Mouse (Mus musculus) kidney, adult 9 months (tissue): Measurements from ENCODE around the gene Chrm5.
"Not testable (repeated sequence)": the region's sequence is repeated elsewhere in the genome, so short reads cannot be mapped to it uniquely, and the experiment has no call there.

Experiments
- DNase-seq: peaks from one replicate; pipeline ENCODE4 v3.0.0; 2022

The Chrm5 gene

DNA sequence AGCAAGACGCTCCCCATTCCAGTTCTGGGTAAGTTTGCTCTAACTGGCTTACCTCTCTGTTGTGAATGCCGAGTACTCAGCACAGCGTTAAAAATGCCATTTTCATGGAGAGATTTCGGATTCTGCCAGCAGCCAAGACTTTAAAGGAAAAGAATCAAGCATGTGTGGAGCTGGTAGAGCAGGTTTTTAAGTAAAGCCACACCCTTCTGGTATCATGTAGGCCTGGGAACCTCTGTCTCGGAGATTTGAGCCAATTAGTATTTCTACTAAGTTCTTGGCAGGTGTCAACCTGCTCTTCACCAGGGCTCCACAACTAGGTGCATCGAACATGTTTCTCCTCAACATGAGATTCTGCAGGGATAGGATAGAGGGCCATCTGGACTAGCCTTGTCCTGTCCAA lies 4.0 kb downstream of the Chrm5 start:
- no peak for DNase-seq

- no peak for DNase-seq
Measured at GRCm38 (mm10) chr2:112474997-112475724, 5.4 kb downstream of the Chrm5 start.

GRCm38 (mm10) chr2:112472076-112472475 lies 8.5 kb downstream of the Chrm5 start:
- no peak for DNase-seq

GRCm38 (mm10) chr2:112470961-112471381 lies 9.6 kb downstream of the Chrm5 start:
- DNase-seq, result no peak

- DNase-seq, result no peak
Measured at GRCm38 (mm10) chr2:112469542-112469941, 11.0 kb downstream of the Chrm5 start.

- DNase-seq, result no peak
Measured at GRCm38 (mm10) chr2:112460557-112460956, 20.0 kb downstream of the Chrm5 start.

- DNase-seq, result peak; percentile 94
Measured at GRCm38 (mm10) chr2:112454862-112455564, 25.6 kb downstream of the Chrm5 start, which contains the start of gene Emc7. Gene Emc7 (plus strand): TSS chr2:112454997.

- no peak for DNase-seq
Measured at GRCm38 (mm10) chr2:112454125-112454861, 26.3 kb downstream of the Chrm5 start.

DNA sequence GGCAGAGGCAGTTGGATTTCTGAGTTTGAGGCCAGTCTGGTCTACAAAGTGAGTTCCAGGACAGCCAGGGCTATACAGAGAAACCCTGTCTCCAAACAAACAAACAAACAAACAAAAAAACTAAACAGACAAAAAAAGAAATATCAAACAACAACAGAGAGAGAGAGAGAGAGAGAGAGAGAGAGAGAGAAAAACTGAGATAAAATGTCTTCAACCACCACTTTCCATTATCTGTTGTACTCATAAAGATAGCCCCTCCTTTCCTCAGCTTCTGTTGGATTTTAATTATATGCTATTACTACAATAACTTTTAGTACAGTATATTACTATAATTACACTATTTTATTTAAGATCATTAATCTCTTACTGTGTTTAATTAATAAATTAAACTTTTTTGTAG lies 28.1 kb downstream of the Chrm5 start:
- DNase-seq, result not testable (repeated sequence)

DNA sequence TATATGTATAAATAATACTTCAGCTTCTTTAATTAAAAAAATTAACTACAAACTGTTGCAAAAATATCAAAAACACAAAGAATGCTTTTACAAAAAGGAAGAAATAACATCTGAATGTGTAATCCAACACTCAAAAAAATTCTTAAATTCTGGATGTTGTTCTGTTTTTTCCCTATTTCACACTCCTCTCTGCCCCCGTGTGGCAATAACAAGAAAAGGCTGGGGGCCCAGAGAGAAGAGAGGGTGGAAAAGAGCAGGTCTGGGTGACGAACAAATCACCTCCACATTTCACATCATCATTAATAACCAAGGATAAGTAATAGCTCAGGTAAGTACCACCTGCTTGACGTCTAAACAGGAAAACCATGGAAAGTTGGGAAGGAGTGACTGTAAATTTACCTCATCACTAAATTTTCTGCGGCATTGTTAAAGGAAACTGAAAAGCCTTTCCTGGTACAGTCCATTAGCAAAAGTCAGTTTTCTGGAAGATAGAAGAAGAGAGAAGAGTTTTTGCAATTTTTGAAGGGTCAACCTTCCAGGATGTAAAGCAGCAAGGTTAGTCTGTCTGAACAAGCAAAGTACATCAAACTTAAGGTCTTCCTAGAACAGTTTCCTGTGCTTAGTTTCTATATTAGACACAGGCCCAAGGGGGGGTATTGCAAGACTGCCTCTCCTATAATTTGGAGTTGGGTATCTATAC lies 30.8 kb downstream of the Chrm5 start:
- peak; percentile 28 for DNase-seq

GRCm38 (mm10) chr2:112448510-112449059 lies 32.0 kb downstream of the Chrm5 start:
- no peak for DNase-seq

DNA sequence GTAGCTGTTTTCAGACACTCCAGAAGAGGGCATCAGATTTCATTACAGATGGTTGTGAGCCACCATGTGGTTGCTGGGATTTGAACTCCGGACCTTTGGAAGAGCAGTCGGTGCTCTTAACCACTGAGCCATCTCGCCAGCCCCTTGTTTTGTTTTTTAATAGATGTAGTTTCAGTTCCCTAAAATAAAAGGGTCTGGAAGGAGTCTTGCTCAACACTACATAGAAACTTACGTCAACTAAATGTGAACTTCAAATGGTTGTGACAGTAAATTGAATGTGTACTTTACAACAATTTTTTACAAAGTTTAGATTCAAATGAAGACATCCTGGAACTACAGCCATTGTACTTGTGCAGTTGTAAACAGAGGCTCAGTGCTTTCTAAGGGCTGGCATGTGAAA lies 32.5 kb downstream of the Chrm5 start:
- DNase-seq, result not testable (repeated sequence)

DNA sequence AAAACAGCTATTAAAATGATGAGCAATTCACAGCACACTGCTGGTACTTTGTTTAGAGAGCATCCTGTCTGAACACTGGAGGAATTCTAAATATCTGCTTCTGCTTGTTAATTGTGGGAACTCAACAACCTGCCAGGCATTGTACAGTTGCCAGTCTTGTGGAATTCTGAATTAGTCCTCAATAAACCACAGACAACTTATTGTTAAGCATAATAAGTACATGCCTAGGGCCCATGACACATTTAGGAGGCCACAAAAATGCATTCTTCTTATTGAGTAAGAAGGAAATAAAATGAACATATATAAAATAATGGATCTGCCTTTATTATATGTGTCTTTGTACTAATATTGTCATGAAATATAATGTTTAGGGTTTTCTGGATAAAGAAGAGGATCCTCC lies 35.1 kb downstream of the Chrm5 start:
- no peak for DNase-seq

DNA sequence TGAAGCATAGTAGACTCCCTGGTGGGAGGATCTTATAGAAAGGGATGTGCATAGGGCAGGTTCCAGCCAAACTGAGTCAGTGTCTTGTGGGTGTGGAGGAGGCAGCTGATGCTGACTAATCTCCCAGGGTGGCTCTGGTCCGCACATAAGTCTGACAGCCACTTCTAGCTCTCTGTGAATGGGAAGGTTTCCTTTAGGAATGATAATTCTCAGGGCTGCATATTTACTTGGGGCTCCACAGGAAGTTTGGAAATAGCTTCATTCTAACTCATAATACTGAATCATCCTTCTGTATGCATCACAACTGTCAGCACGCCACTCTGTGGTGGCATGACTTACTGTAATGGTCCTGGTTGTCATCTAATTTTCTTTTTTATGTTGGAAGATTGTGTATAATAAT lies 37.1 kb downstream of the Chrm5 start:
- no peak for DNase-seq

DNA sequence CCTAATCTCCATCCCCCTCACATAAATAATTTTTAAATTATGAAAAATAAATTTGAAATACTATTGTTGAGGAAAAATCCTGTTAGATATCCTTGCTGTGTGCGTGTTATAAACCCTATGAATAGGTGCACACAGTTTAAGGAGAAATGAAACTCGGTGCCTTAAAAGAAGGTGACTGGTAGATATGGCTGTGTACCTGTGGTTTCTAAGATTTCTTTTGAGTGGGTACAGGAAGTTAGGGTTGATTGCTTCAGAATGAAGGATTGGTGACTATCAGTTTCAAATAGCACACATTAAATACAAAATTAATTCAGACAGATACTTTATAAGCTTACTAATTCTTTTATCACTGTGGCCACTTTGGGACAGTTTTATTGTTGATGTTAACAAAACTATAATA lies 43.0 kb downstream of the Chrm5 start:
- no peak for DNase-seq

DNA sequence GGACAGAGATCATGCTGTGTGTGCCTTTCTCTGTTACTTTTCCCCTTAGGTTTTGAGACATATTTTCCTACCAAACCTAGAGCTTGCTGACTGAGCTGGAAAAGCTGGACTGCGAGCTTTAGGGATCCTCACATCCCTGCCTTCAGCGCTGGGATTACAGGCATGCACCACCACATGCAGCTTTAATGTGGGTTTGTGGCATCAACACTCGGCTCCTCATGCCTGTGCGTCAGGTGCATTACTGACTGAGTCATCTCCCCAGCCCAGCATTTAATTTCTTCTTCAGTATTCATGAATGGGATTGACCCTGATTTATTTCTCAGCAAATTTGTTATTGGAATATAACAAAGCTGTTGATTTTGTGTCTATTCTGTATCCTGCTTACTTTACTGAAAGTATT lies 44.3 kb downstream of the Chrm5 start:
- no peak for DNase-seq

DNA sequence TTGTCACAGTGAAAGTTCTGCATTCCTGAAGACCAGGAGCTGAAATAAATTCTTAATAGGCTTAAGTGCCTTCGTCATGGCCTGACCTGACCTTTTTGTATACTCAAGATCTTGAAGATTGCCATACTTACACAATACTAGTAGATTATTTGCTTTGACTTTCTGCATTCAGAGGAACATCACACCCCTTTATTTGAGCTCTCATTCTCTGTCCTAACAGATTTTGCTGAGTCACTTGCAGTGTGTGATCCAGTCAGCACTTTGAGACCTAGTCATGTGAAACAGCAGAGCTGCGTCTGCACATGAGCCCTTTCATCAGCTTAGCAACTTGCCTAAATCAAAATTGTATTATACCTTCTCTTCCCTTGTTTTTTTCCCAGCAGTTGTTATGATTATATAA lies 47.2 kb downstream of the Chrm5 start:
- DNase-seq, result peak; percentile 41

DNA sequence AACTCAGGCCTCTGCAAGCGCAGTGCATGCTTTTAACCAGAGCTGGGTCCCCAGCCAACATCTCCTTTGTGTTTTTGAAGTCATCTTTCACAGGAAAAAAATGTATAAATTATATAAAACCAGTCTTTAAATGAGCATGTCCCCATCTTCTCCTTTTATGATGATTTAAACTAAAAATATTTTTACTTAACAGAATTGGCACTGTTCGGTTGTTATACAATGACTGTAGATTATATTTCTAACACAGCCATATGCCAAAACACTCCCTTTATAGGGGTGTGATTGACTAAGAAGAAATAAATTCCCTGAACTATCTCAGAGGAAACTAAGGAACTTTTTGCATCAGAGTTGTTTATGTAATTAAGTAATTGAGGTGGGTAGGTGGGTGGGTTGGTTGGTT lies 48.0 kb downstream of the Chrm5 start:
- DNase-seq, result no peak

- DNase-seq, result no peak
Measured at GRCm38 (mm10) chr2:112430403-112430802, 50.2 kb downstream of the Chrm5 start.

DNA sequence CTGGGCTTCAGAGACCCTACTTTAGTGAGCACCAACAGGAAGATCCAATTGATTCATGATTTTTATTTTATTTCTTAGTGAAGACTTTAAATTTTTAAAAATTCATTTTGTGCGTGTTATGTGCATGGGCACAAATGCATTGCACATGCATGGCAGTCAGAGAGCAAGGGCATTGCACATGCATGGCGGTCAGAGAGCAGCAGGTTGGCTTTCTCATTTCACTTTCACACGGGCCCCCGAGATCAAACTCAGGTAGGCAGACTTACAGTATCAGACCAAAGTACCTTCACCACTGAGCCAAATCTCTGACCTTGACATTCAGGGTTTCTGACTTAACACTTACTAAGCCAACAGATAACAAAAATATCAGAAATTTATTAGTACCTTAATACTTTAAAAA lies 50.9 kb downstream of the Chrm5 start:
- DNase-seq, result no peak
